ENCODE assay signal across 8 mouse cellular contexts in genomic region chr4:63290081-63290480, GRCm38 (mm10). TPM values are rescaled to one million over a fixed set of nuclear protein-coding genes. Genes with fewer than 3 reads are reported as not detected.
DNase-seq lines count a peak whose midpoint lies in the region; ATAC-seq and TF ChIP-seq lines count a peak whose summit lies in the region.

No protein-coding gene starts in this region.

- TF ChIP-seq CTCF in thymus, adult 2 months (IDR thresholded peaks at IDR 0.05; ENCODE audit: borderline replicate concordance, control insufficient read depth, extremely low read depth, insufficient read depth, low read length, poor library complexity), result no peak

- ATAC-seq in hindbrain, embryonic 16.5 days, result no peak; the same call in 1 of the 2 replicates
- ATAC-seq in hindbrain, embryonic 14.5 days (ENCODE audit: low FRiP score), result no peak
- ATAC-seq in CD4-positive, CD25-positive, alpha-beta regulatory T cell, adult 4 months, result no peak

- peak overlapping the region; percentile 1; the same call in 1 of the 2 replicates for H3K27ac ChIP-seq in hindbrain, embryonic 16.5 days (ENCODE audit: low read depth, low read length)
- no peak overlapping the region; the same call in 1 of the 2 replicates for H3K27ac ChIP-seq in hindbrain, embryonic 14.5 days
- H3K27ac ChIP-seq in thymus, adult 2 months (ENCODE audit: control insufficient read depth, insufficient read depth, low read length), result no peak overlapping the region

- DNase-seq in hindbrain, embryonic 14.5 days (ENCODE audit: low spot score), result no peak
- DNase-seq in cerebellum, postnatal 14 days, result peak; percentile 52 to 61
- DNase-seq in layer of hippocampus, adult 9-11 months, result peak; percentile 52
- peak; percentile 24 for DNase-seq in ovary, postnatal 10 days (ENCODE audit: low spot score)
- no peak for DNase-seq in kidney, postnatal 36 days
- no peak for DNase-seq in thymus, adult 2 months

- no peak overlapping the region for H3K4me3 ChIP-seq in hindbrain, embryonic 16.5 days (ENCODE audit: low read length)
- H3K4me3 ChIP-seq in hindbrain, embryonic 14.5 days (replicated peaks; ENCODE audit: low read length), result no peak overlapping the region
- no peak overlapping the region for H3K4me3 ChIP-seq in thymus, adult 2 months (ENCODE audit: control insufficient read depth, insufficient read depth, low read length)

- no peaks in the 10 kb centered on the region for H3K9me3 ChIP-seq in hindbrain, embryonic 16.5 days (ENCODE audit: control insufficient read depth, low read length)
- H3K9me3 ChIP-seq in hindbrain, embryonic 14.5 days (ENCODE audit: control insufficient read depth, low read length), result no peaks in the 10 kb centered on the region

- no peak overlapping the region for H3K4me2 ChIP-seq in hindbrain, embryonic 16.5 days (ENCODE audit: low read length)
- no peak overlapping the region for H3K4me2 ChIP-seq in hindbrain, embryonic 14.5 days (replicated peaks)

- H3K36me3 ChIP-seq in hindbrain, embryonic 16.5 days (ENCODE audit: control insufficient read depth, insufficient read depth, low read length), result no peaks in the 10 kb centered on the region
- H3K36me3 ChIP-seq in hindbrain, embryonic 14.5 days (replicated peaks; ENCODE audit: control insufficient read depth, insufficient read depth), result no peaks in the 10 kb centered on the region
- no peaks in the 10 kb centered on the region for H3K36me3 ChIP-seq in thymus, adult 2 months (ENCODE audit: control insufficient read depth, insufficient read depth, low read length)

- WGBS in hindbrain, embryonic 16.5 days, result 55% methylated on average over 2 of the region's 2 CpGs
- WGBS in hindbrain, embryonic 14.5 days, result 67% methylated on average over 2 of the region's 2 CpGs
- 88% methylated on average over 2 of the region's 2 CpGs for WGBS in thymus, adult 2 months

- H3K9ac ChIP-seq in hindbrain, embryonic 16.5 days (ENCODE audit: low read depth, low read length), result no peak overlapping the region
- H3K9ac ChIP-seq in hindbrain, embryonic 14.5 days, result no peak overlapping the region

- no peak for TF ChIP-seq POLR2A in thymus, adult 2 months (IDR thresholded peaks at IDR 0.05; ENCODE audit: control insufficient read depth, extremely low read depth, insufficient read depth, low read length, poor library complexity)

- H3K4me1 ChIP-seq in hindbrain, embryonic 16.5 days (ENCODE audit: control insufficient read depth, insufficient read depth, low read depth, low read length), result peaks cover 12% of the 10 kb centered on the region
- peaks cover 15% of the 10 kb centered on the region for H3K4me1 ChIP-seq in hindbrain, embryonic 14.5 days (replicated peaks; ENCODE audit: control insufficient read depth, insufficient read depth, low read length)
- H3K4me1 ChIP-seq in thymus, adult 2 months (replicated peaks; ENCODE audit: control insufficient read depth, insufficient read depth, low read length), result 0 out of 2 replicates have a peak, but pooled peaks cover 2% of the 10 kb centered on the region

- no peaks in the 10 kb centered on the region for H3K27me3 ChIP-seq in hindbrain, embryonic 16.5 days (replicated peaks; ENCODE audit: control insufficient read depth, insufficient read depth, low read length)
- H3K27me3 ChIP-seq in hindbrain, embryonic 14.5 days (ENCODE audit: control insufficient read depth, insufficient read depth, low read length), result no peaks in the 10 kb centered on the region
- no peaks in the 10 kb centered on the region for H3K27me3 ChIP-seq in thymus, adult 2 months (ENCODE audit: control insufficient read depth, insufficient read depth, low read length)

RNA-seq across cellular contexts. Expression of gene Orm1, which starts 54.3 kb away (rescaled TPM):
- polyA plus RNA-seq in hindbrain, embryonic 16.5 days (2015; fragmentation: Nextera tagmentation; extraction: Ambion mirVana), result not detected in 2 replicates
- not detected in 2 replicates for polyA plus RNA-seq in hindbrain, embryonic 14.5 days (2014; fragmentation: Nextera tagmentation; extraction: Ambion mirVana)
- not detected for polyA plus RNA-seq in CD4-positive, CD25-positive, alpha-beta regulatory T cell, adult 4 months (2017; shearing (Covaris generic))
- polyA plus RNA-seq in thymus, adult 2 months (2012; rRNA removed), result 3.5 and 5.3 TPM in 2 replicates

Comparison
In these comparisons a context has a peak if more than half of its experiments do, and no peak if none do; other contexts are left out.
1. DNase-seq: peak in cerebellum, postnatal 14 days (2 of 2), layer of hippocampus, adult 9-11 months (single experiment) and ovary, postnatal 10 days (single experiment); none in hindbrain, embryonic 14.5 days (single experiment), kidney, postnatal 36 days (0 of 2) and thymus, adult 2 months (single experiment).